Mouse (Mus musculus) C2C12 (cell line): ENCODE measurements at regions not wholly inside any gene's neighbourhood (a gene's known extent, or its start where the extent isn't known, plus 50 kb on each side); places are given as distances from the start of the nearest gene placed in this dataset.

Experiments used
- H3K27me3 ChIP-seq: one replicate; pipeline ENCODE4 v1.6.1; 2011; ENCODE audit not compliant: control insufficient read depth, insufficient read depth, insufficient read length
- H3K36me3 ChIP-seq: one replicate; pipeline ENCODE4 v1.6.1; 2011; ENCODE audit not compliant: control insufficient read depth, insufficient read depth
- H3K4me3 ChIP-seq: one replicate; pipeline ENCODE4 v1.5.1; 2011; ENCODE audit warnings: mild to moderate bottlenecking, control low read depth; ENCODE audit not compliant: poor library complexity, insufficient read depth, severe bottlenecking
- H3K79me2 ChIP-seq: one replicate; pipeline ENCODE4 v1.6.1; 2011; ENCODE audit not compliant: control insufficient read depth, insufficient read depth
- H3K79me3 ChIP-seq: one replicate; pipeline ENCODE4 v1.6.1; 2011; ENCODE audit warnings: low read depth, control low read depth
- H3ac ChIP-seq: one replicate; pipeline ENCODE3; 2011; ENCODE audit warnings: low read depth; ENCODE audit not compliant: control insufficient read depth, insufficient read length
- CEBPB ChIP-seq: IDR thresholded peaks from one replicate; pipeline ENCODE4 v1.6.1; 2011; ENCODE audit warnings: low read depth, mild to moderate bottlenecking, control low read depth, moderate library complexity
- CTCF ChIP-seq: IDR thresholded peaks from one replicate; pipeline ENCODE4 v1.5.1; 2011; ENCODE audit not compliant: control insufficient read depth, insufficient read depth, insufficient read length
- FOSL1 ChIP-seq: IDR thresholded peaks from one replicate; pipeline ENCODE4 v1.8.0; 2011; ENCODE audit warnings: mild to moderate bottlenecking, low read length; ENCODE audit not compliant: poor library complexity, insufficient read depth, severe bottlenecking
- MAX ChIP-seq: IDR thresholded peaks from one replicate; pipeline ENCODE4 v1.6.1; 2011; ENCODE audit warnings: mild to moderate bottlenecking, control low read depth
- MYOD1 ChIP-seq: IDR thresholded peaks from one replicate; pipeline ENCODE4 v1.6.1; 2011; ENCODE audit warnings: low read depth; ENCODE audit not compliant: control insufficient read depth, insufficient read length
- MYOG ChIP-seq: IDR thresholded peaks from one replicate; pipeline ENCODE4 v1.6.1; 2011; ENCODE audit not compliant: control insufficient read depth, insufficient read length; ENCODE audit errors: extremely low read depth
- USF1 ChIP-seq: IDR thresholded peaks from one replicate; pipeline ENCODE4 v1.6.1; 2011; ENCODE audit warnings: low read depth, mild to moderate bottlenecking, control low read depth, moderate library complexity

DNA sequence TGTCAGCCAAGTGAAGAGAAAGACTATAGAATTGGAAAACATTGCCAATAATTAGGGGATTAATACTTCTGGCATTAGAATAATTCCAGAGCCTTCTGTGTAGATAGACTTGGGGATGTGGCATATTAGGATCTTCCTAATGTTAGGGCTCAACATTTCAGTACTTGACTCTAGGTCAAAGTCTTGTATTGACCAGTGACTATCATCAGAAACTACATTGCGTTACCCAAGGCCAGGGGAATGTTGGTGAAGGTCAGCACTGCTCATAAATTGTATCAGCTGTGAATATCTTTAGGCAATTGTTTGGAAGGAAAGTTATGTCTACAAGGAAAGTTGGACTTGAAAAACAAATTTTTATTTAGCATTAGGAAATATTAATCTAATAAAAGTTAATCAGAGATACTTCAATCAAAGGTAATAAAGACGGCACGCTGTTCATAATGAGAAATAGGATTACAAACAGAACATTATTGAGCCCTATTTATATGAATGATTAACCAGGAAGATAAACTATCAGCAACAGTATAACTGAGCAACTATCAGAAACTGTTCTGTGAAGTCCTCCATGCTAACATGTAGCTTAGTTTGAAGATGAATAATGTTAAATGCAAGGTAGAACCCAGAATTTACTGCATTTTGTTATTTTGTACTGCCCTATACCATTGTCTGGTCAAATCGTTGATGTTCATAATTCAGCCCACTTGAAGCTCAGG, 310.2 kb downstream of the Adcyap1 start:
- Histone ChIP-seq H3K4me3 (no peak overlapping the region), H3K27me3 (no peaks in the 10 kb centered on the region), H3K36me3 (no peaks in the 10 kb centered on the region), H3K79me2 (no peaks in the 10 kb centered on the region), H3ac (no peak overlapping the region), H3K79me3 (no peaks in the 10 kb centered on the region)
- no peak for TF ChIP-seq CTCF
- TF ChIP-seq MYOD1, result no peak
- no peak for TF ChIP-seq MAX
- no peak for TF ChIP-seq CEBPB
- no peak for TF ChIP-seq FOSL1
- TF ChIP-seq MYOG, result no peak
- no peak for TF ChIP-seq USF1

- no peak overlapping the region for H3ac ChIP-seq
- no peak overlapping the region for H3K4me3 ChIP-seq
- H3K36me3 ChIP-seq, result no peaks in the 10 kb centered on the region
- TF ChIP-seq MYOG, result no peak
- TF ChIP-seq USF1, result no peak
- no peak for TF ChIP-seq MAX
- TF ChIP-seq FOSL1, result no peak
- no peak for TF ChIP-seq CEBPB
- TF ChIP-seq MYOD1, result no peak
- no peak for TF ChIP-seq CTCF
- no peaks in the 10 kb centered on the region for H3K79me2 ChIP-seq
- H3K27me3 ChIP-seq, result no peaks in the 10 kb centered on the region
- no peaks in the 10 kb centered on the region for H3K79me3 ChIP-seq
Observed at GRCm38 (mm10) chr17:93523406-93523805, 324.6 kb downstream of the Adcyap1 start.

GRCm38 (mm10) chr17:93525871-93526644, 327.2 kb downstream of the Adcyap1 start:
- Histone ChIP-seq H3K79me2 (no peaks in the 10 kb centered on the region), H3ac (no peak overlapping the region), H3K36me3 (no peaks in the 10 kb centered on the region), H3K79me3 (no peaks in the 10 kb centered on the region), H3K4me3 (no peak overlapping the region), H3K27me3 (no peaks in the 10 kb centered on the region)
- TF ChIP-seq USF1 (peak; percentile 53), MYOD1 (no peak)

- H3K4me3 ChIP-seq, result no peak overlapping the region
- H3K79me3 ChIP-seq, result no peaks in the 10 kb centered on the region
- TF ChIP-seq CEBPB (no peak), FOSL1 (no peak), MAX (no peak), MYOD1 (no peak), MYOG (no peak), USF1 (no peak), CTCF (no peak)
- no peaks in the 10 kb centered on the region for H3K79me2 ChIP-seq
- no peaks in the 10 kb centered on the region for H3K27me3 ChIP-seq
- no peaks in the 10 kb centered on the region for H3K36me3 ChIP-seq
- H3ac ChIP-seq, result no peak overlapping the region
Observed at GRCm38 (mm10) chr17:93532535-93532934, 333.7 kb downstream of the Adcyap1 start.

- no peaks in the 10 kb centered on the region for H3K27me3 ChIP-seq
- H3K79me3 ChIP-seq, result no peaks in the 10 kb centered on the region
- H3K79me2 ChIP-seq, result no peaks in the 10 kb centered on the region
- no peak overlapping the region for H3ac ChIP-seq
- no peak for TF ChIP-seq CEBPB
- H3K36me3 ChIP-seq, result no peaks in the 10 kb centered on the region
- no peak overlapping the region for H3K4me3 ChIP-seq
Observed at GRCm38 (mm10) chr17:93534945-93535344, 336.1 kb downstream of the Adcyap1 start.

DNA sequence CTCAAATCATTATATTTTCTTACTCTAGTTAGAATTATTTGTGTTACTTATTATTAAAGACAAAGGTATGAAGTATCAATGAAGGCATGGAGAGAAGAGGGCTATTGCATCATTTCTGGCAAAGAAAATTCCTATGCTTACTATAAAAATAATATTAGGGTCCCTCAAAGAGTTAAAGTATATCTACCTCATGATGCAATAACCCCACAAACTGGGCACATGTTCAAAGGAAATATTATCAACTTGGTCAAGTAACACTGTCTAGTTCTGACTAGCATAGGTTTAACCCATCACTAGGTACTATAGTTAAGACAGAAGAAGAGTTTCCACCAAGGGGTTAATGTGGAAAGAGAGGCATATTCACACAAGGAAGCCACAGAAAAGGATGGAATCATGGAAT, 336.9 kb downstream of the Adcyap1 start:
- H3K4me3 ChIP-seq, result no peak overlapping the region
- no peaks in the 10 kb centered on the region for H3K27me3 ChIP-seq
- no peaks in the 10 kb centered on the region for H3K36me3 ChIP-seq
- H3ac ChIP-seq, result no peak overlapping the region
- no peaks in the 10 kb centered on the region for H3K79me2 ChIP-seq
- no peaks in the 10 kb centered on the region for H3K79me3 ChIP-seq
- TF ChIP-seq CEBPB (peak; percentile 4), MYOD1 (no peak)
